Mouse (Mus musculus) thymus, postnatal 4 days (tissue): Measurements from ENCODE around the gene Grk1.

Experiments
- DNase-seq: peaks from one replicate; pipeline ENCODE4 v3.0.0; 2021

The Grk1 gene

GRCm38 (mm10) chr8:13430866-13431265 is 26.0 kb downstream of the Grk1 start:
- DNase-seq = no peak

DNA sequence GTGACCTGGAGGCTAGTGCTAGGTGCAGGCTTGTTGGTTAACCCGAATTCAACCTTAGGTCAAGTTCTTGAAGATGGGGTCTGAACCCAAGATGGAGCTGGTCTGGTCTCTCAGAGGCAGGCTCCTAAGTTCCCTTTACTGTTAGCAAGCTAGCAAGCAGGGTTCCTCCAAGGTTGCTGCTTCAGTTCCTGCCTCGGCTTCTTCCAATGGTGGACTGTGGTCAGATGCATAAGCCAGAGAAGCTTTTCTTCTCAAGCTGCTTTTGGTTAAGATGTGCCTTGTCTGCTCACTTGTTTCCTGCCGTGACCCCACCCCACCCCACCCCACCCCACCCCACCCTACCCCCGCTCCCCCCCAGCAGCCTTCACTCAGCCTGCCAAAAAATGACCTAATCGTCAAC is 28.2 kb downstream of the Grk1 start:
- DNase-seq = no peak

DNA sequence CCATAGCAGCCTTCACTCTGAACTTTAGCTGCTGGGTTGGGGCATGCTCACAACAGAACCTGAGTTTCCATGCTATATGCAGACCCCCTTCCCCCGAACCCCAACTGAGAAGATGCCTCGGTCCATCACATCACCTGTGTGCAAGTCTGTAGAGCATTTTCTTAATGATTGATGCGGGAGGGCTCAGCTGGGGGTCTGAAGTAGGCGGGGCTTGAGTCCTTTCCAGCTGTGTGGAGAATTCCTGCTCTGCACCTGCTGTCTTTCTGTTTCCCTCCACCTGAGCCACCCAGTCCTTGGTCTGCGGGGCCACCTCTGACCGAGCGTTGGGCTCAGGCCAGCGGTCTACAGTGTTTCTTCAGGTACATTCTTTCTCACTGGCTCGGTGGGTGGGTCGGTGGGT is 30.0 kb downstream of the Grk1 start, which contains the start of gene Tmem255b:
TSS of gene Tmem255b (plus strand) at position 301 of the 400 bp plus-strand sequence.
- DNase-seq = no peak

DNA sequence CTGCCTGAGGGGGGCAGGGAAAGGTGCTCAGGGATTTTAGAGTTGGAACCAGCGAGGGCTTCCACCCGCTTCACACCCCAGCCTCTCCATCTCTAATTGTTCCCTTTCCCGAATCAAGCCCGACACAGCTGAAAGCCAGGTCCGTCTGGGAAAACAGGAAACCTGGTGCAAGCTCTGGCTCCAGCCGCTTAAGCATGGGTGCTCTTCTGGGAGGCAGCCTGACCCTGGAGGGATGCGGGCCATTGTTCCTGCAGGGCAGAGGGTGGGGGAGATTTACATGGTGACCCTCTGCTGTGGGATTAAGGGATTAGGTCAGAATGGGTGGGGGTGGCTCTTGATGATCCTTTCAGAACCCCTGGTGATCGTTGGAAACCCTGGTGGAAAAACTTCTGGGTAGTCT is 31.2 kb downstream of the Grk1 start:
- DNase-seq = no peak

DNA sequence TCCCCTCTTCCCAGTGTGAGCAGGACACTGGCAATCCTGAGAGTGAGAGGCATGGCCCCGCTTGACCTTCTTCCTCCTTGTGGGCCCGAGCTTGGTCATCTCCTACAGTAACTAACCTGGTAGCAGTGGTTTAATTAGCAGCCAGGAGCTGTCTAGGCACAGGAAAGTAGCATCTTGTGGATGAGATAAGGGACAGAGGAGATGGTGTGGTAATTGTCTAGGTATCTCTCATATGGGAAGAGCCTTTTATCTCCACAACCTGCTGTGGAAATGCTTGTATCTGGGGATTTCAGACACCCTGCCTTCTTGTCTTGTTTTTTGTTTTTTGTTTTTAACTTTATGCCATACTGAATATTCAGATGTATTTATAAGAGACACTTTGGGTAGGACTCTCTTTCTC is 32.6 kb downstream of the Grk1 start:
- no peak for DNase-seq

DNA sequence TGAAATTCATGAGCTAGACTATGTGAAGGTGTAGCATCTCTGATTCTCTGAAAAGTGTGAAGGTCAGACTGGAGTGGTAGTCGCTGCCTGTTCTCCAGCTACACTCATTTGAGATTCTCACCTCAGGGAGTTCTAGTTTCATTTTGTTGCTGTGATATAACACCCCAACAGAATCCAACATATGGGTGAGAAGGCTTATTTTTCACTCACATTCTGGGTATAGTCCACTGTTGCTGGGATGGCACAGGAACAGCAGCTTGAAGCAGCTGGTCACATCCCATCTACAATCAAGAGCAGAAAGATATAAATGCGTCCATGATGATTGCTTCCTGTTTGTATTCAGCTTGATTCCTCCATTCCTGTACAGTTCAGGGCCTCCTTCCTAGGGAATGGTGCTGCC is 37.3 kb downstream of the Grk1 start:
- DNase-seq = no peak

- DNase-seq = no peak
Observed at GRCm38 (mm10) chr8:13446456-13446855, 41.6 kb downstream of the Grk1 start.

DNA sequence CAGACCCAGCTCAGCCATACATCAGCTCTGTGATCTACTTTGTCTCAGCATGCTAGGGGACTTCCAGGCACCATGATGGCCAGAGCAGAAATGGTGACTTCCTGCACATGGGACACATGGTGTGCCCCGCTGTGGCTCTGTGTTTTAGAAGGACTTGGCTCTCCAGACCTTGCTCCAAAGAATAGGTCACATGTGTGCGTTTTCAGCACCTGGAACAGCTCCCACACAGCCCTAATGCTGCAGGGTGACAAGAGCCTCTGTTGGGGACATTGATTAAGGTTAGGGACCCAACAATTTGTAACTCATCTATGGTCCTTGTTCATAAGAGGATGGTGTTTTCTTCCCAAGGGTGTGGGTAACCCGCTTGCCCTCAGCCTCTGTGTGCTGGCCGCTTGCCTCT is 43.3 kb downstream of the Grk1 start:
- DNase-seq = peak; percentile 56

DNA sequence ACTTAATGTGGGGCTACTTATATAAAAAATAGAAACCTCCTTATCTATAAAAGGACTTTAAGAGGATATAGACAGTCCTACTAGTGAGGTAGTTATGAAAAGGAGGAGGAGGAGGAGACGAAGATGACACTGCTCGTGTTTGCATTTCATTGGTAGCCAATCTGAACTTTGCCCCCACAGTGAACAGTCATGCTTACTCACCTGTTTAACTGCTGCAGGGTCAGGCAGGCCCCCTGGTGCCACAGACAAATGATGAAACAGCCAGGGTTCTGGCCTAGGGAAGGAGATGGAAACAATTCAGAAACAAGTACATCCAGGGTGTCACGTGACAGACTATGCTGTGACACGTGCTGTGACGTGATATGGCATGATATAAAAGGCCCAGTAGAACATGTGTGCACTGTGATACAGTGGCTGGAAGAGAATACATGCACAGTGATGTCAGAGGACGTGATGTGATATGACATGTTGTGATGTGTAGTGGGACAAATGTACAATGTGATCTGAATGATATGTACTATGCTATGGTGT is 46.9 kb downstream of the Grk1 start:
- DNase-seq = no peak

GRCm38 (mm10) chr8:13454341-13455113 is 49.6 kb downstream of the Grk1 start:
- no peak for DNase-seq

DNA sequence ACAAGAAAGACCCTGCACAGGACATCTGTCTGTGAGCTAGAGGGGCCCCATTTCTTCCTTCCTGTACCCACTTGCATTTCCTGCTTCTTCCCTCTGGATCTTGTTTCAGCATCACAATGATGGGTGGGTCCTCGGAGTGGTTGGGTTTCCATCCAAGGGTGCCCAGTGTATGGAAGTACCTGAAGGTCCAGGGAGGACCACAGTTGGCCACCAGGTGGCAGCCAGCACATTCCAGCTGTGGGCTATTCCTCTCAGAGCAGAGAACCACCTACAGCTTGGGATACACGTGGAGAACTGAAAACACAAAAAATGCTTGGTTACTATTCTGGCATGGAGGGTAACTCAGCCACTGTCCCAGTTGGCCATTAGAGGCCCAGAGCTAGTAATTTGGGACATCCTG is 50.4 kb downstream of the Grk1 start:
- DNase-seq = peak; percentile 70

GRCm38 (mm10) chr8:13459431-13459830 is 54.5 kb downstream of the Grk1 start:
- DNase-seq = no peak

- DNase-seq = no peak
Observed at GRCm38 (mm10) chr8:13461085-13461765, 56.3 kb downstream of the Grk1 start.

- peak; percentile 90 for DNase-seq
Observed at GRCm38 (mm10) chr8:13461843-13462242, 57.0 kb downstream of the Grk1 start.

GRCm38 (mm10) chr8:13462392-13462791 is 57.5 kb downstream of the Grk1 start:
- DNase-seq = no peak

- no peak for DNase-seq
Observed at GRCm38 (mm10) chr8:13465324-13465723, 60.4 kb downstream of the Grk1 start.

DNA sequence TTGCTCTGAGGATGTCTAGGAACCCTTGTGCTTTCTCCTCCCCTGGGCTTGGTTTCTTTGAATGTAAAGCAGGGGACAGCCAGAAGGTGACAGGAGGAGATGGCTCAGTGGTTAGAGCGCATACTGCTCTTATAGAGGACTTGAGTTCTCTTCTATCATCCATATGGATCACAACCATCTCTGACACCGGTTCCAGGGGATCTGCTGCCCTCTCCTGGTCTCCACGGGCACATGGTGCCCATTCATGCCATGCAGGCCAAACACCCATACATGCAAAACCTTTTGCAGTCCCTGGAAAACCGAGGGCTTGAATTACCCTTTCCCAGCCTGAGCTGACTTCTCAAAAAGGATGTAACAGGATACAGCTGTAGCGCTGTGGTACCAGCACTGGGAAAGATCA is 62.1 kb downstream of the Grk1 start:
- DNase-seq = peak; percentile 47

DNA sequence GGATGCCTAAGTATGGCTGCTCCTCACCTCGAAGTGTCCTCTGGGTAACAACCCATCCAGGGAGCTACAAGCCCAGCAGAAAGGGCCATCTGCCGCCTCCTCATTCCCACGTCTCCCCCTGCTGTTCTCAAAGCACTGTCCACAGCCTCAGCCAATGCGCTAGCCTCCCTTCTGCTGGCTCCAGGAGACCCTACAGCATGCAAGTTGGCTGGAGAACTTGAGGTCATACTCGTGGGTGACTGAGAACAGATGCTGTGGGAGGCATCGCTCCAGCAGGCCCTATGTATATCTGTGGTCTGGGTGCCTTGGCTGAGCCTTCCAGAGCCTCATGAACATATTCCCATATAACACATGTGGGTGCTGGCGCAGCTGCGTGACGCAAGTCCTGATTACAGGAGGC is 63.9 kb downstream of the Grk1 start:
- no peak for DNase-seq

GRCm38 (mm10) chr8:13471484-13471883 is 66.6 kb downstream of the Grk1 start:
- DNase-seq = no peak
